Mouse (Mus musculus) limb, embryonic 11.5 days (tissue): Measurements from ENCODE around the gene Ajm1. TPM values are rescaled to one million over a fixed set of nuclear protein-coding genes. Genes with fewer than 3 reads are reported as not detected.

Source experiments
- ATAC-seq: fragments of 200-750 bp; cut with Nextera tagmentation; 2 replicates; pipeline ENCODE4 v1.8.0; 2017; ENCODE audit warnings: low read depth; ENCODE audit not compliant: insufficient number of reproducible peaks, low FRiP score, low TSS enrichment
- DNase-seq: peaks from one replicate; pipeline ENCODE4 v3.0.0-alpha.2; 2015; ENCODE audit warnings: low spot score
- H3K27ac ChIP-seq: fragments of 300-500 bp; sonication (generic); replicated peaks from 2 replicates; pipeline ENCODE4 v1.5.1; 2014; ENCODE audit warnings: low read depth, mild to moderate bottlenecking, low read length
- H3K27me3 ChIP-seq: fragments of 300-500 bp; sonication (generic); 2 replicates; pipeline ENCODE4 v1.6.1; 2014; ENCODE audit warnings: mild to moderate bottlenecking, low read length, mixed read lengths; ENCODE audit not compliant: control insufficient read depth, insufficient read depth
- H3K36me3 ChIP-seq: fragments of 300-500 bp; sonication (generic); 2 replicates; pipeline ENCODE4 v1.6.1; 2014; ENCODE audit warnings: mild to moderate bottlenecking, low read length, moderate library complexity, mixed read lengths; ENCODE audit not compliant: control insufficient read depth, insufficient read depth
- H3K4me1 ChIP-seq: fragments of 300-500 bp; sonication (generic); 2 replicates; pipeline ENCODE4 v1.6.1; 2014; ENCODE audit warnings: low read length, mixed read lengths; ENCODE audit not compliant: control insufficient read depth, insufficient read depth
- H3K4me2 ChIP-seq: fragments of 300-500 bp; sonication (generic); 2 replicates; pipeline ENCODE4 v1.6.1; 2014; ENCODE audit warnings: low read depth, mild to moderate bottlenecking, moderate library complexity; ENCODE audit not compliant: severe bottlenecking
- H3K4me3 ChIP-seq: fragments of 300-500 bp; sonication (generic); 2 replicates; pipeline ENCODE4 v1.5.1; 2014; ENCODE audit warnings: low read depth, low read length
- H3K9ac ChIP-seq: fragments of 300-500 bp; sonication (generic); 2 replicates; pipeline ENCODE4 v1.6.1; 2014; ENCODE audit warnings: mild to moderate bottlenecking, low read length
- H3K9me3 ChIP-seq: fragments of 300-500 bp; sonication (generic); 2 replicates; pipeline ENCODE4 v1.6.1; 2016; ENCODE audit warnings: low read length; ENCODE audit not compliant: control insufficient read depth
- WGBS: fragments of 180-500 bp; shearing (Covaris S2); extraction: QIAGEN DNeasy Blood & Tissue Kit; methylation state at CpG from one replicate; pipeline ENCODE4 v1.1.7; 2014; 5-methylcytosine and 5-hydroxymethylcytosine counted together
- polyA plus RNA-seq: library from polyadenylated mRNA; unstranded; fragments of >200 nt; fragmentation: Nextera tagmentation; extraction: Ambion mirVana; gene quantifications from 2 replicates; pipeline ENCODE4 v1.2.1, GENCODE M21; 2014

Gene Ajm1
- polyA plus RNA-seq, 1 experiment from 2014 or later: 0.04 TPM

DNA sequence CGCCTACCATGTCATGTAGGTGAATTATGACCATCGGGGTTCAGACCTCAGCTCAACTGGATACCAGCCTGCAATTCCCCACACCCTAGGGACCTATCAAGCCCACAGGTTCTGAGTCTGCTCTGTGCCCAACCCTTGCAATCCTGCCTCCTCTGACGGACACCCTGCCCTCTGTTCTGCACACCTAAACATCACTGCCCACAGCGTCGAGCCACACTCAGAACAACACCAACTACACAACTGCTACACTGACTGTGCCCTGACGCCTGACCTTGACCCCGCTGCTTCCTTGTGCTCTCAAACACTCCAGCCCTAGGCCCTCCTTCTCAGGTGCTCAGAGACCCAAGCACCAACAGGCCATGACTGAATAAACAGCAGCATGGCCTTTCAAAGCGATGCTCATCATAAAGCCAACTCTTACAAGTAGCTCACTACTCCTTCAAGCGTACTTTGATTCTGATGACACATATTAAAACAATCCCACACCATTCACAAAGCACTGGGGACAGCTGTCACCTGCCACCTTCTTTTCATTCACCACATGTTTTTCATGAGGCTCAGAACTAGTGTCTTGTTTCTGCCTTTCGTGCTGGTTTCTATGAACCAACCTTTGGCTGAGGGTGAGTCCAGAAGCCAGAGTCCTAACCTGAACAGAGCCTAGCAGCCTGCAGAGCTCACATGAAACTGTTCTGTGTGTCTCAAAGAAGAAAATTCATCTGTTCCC, 39.8 kb downstream of the Ajm1 start:
- DNase-seq (no peak), ATAC-seq (no peak)
- WGBS: 80% methylated on average over 10 of the region's 10 CpGs
- peaks cover 3% of the 10 kb centered on the region for H3K36me3 ChIP-seq
- no peaks in the 10 kb centered on the region for H3K27me3 ChIP-seq
- H3K9me3 ChIP-seq: no peaks in the 10 kb centered on the region
- peaks cover 6% of the 10 kb centered on the region; the same call in 1 of the 2 replicates for H3K4me1 ChIP-seq
- no peak overlapping the region for H3K4me3 ChIP-seq
- H3K27ac ChIP-seq: no peak overlapping the region
- no peak overlapping the region for H3K4me2 ChIP-seq
- H3K9ac ChIP-seq: no peak overlapping the region

- no peak for ATAC-seq
- no peak for DNase-seq
Observed at GRCm38 (mm10) chr2:25540541-25540948, 41.0 kb downstream of the Ajm1 start.

GRCm38 (mm10) chr2:25536531-25536930, 45.0 kb downstream of the Ajm1 start:
- no peak overlapping the region for H3K27ac ChIP-seq
- H3K4me3 ChIP-seq: no peak overlapping the region
- DNase-seq (no peak), ATAC-seq (no peak)
- no peak overlapping the region for H3K4me2 ChIP-seq
- peaks cover 11% of the 10 kb centered on the region for H3K36me3 ChIP-seq
- H3K27me3 ChIP-seq: no peaks in the 10 kb centered on the region
- H3K9me3 ChIP-seq: no peaks in the 10 kb centered on the region
- WGBS: 93% methylated on average over 8 of the region's 8 CpGs
- 0 out of 2 replicates have a peak, but pooled peaks cover under 1% of the 10 kb centered on the region for H3K4me1 ChIP-seq
- no peak overlapping the region for H3K9ac ChIP-seq

More at GRCm38 (mm10) chr2:25540541-25540948, 41.0 kb downstream of the Ajm1 start:
- Histone ChIP-seq H3K27ac (no peak overlapping the region), H3K27me3 (no peaks in the 10 kb centered on the region), H3K4me2 (no peak overlapping the region), H3K9ac (no peak overlapping the region), H3K4me1 (0 out of 2 replicates have a peak, but pooled peaks cover 2% of the 10 kb centered on the region), H3K9me3 (no peaks in the 10 kb centered on the region), H3K36me3 (peaks cover 8% of the 10 kb centered on the region), H3K4me3 (no peak overlapping the region)
- WGBS: 92% methylated on average over 4 of the region's 4 CpGs

GRCm38 (mm10) chr2:25534866-25535182, 46.7 kb downstream of the Ajm1 start:
- H3K9ac ChIP-seq: no peak overlapping the region
- H3K4me2 ChIP-seq: no peak overlapping the region
- H3K27me3 ChIP-seq: no peaks in the 10 kb centered on the region
- H3K4me1 ChIP-seq: no peaks in the 10 kb centered on the region
- no peak overlapping the region for H3K27ac ChIP-seq
- no peaks in the 10 kb centered on the region for H3K9me3 ChIP-seq
- no peak overlapping the region for H3K4me3 ChIP-seq
- peaks cover 16% of the 10 kb centered on the region for H3K36me3 ChIP-seq
- WGBS: 89% methylated on average over 2 of the region's 2 CpGs
- no peak for DNase-seq
- no peak for ATAC-seq

GRCm38 (mm10) chr2:25534178-25534865, 47.2 kb downstream of the Ajm1 start:
- H3K4me3 ChIP-seq: no peak overlapping the region
- H3K4me2 ChIP-seq: no peak overlapping the region
- WGBS: 90% methylated on average over 3 of the region's 3 CpGs
- H3K9ac ChIP-seq: no peak overlapping the region
- H3K27me3 ChIP-seq: no peaks in the 10 kb centered on the region
- H3K36me3 ChIP-seq: peaks cover 16% of the 10 kb centered on the region
- H3K9me3 ChIP-seq: no peaks in the 10 kb centered on the region
- no peak for ATAC-seq
- no peaks in the 10 kb centered on the region for H3K4me1 ChIP-seq
- no peak for DNase-seq
- H3K27ac ChIP-seq: no peak overlapping the region

DNA sequence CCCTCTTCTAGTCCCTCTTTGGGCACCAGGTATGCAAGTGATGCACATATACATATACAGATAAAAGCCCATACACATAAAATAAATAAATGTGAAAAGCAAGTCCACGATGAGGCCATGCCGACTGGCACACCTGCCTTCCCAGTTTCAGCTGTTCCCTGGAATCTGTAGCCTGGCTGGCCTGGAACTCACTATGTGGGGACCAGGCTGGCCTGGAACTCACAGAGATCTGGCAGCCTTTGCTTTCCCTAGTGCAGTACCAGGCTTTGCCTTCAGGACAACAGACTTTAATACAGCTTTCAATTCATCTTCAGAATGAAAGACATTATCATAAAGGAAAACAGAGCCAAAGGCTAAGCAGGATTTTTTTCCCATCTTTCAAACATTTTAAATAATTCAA, 47.9 kb downstream of the Ajm1 start:
- Histone ChIP-seq H3K4me2 (no peak overlapping the region), H3K27ac (no peak overlapping the region), H3K9ac (no peak overlapping the region), H3K36me3 (peaks cover 18% of the 10 kb centered on the region), H3K27me3 (no peaks in the 10 kb centered on the region), H3K4me3 (no peak overlapping the region), H3K4me1 (no peaks in the 10 kb centered on the region), H3K9me3 (no peaks in the 10 kb centered on the region)
- ATAC-seq: no peak
- DNase-seq: no peak
- WGBS: 93% methylated on average over 2 of the region's 2 CpGs

DNA sequence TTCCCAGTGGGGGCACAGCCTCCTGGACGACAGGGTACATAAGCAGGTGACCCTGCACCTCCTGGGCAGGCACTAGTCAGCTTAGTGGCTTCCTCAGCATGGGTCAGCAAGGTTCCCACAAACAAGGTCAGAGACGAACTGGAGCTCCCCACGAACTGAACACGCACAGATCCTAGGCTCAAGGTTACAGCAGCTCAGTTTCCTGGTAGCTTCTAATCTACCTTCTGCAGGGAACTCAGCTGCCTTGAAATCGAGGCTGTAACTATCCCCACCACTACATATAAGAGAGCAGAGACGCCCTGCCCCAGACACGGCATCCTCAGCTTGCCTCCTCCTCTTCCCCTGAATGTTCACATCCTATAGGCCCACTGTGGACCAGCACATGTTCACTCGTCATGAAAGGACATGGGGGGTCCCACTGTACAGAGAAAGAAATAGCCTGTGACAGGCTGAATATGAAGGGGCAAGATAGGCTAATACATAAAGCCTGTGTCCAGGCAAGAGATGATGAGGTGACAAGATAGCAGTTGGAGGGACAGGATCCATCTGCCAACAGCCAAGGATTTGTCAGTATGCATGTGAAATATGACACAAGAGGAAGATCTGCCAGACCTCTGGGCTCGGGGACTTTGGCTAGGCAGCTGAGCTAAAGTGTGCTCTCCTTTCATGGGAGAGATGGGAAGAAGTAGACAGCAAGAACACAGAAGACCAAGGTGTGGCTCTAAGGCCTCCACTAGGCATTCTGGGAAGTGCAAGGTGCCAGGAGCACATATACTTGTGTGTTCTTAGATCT, 54.9 kb downstream of the Ajm1 start:
- H3K9ac ChIP-seq: no peak overlapping the region
- H3K9me3 ChIP-seq: no peaks in the 10 kb centered on the region
- H3K27ac ChIP-seq: no peak overlapping the region
- H3K36me3 ChIP-seq: peaks cover 52% of the 10 kb centered on the region
- no peak overlapping the region for H3K4me3 ChIP-seq
- H3K27me3 ChIP-seq: no peaks in the 10 kb centered on the region
- no peak for ATAC-seq
- DNase-seq: no peak
- WGBS: 89% methylated on average over 9 of the region's 9 CpGs
- H3K4me1 ChIP-seq: no peaks in the 10 kb centered on the region
- no peak overlapping the region for H3K4me2 ChIP-seq
